Mouse (Mus musculus) limb, embryonic 15.5 days (tissue): Measurements from ENCODE around the gene 6030452D12Rik. TPM values are rescaled to one million over a fixed set of nuclear protein-coding genes. Genes with fewer than 3 reads are reported as not detected.

Experiments used
- ATAC-seq: fragments of 200-750 bp; cut with Nextera tagmentation; 2 replicates; pipeline ENCODE4 v1.8.0; 2017; ENCODE audit warnings: low read depth, moderate TSS enrichment; ENCODE audit not compliant: insufficient number of reproducible peaks, low FRiP score, low TSS enrichment
- H3K27ac ChIP-seq: fragments of 300-500 bp; sonication (generic); 2 replicates; pipeline ENCODE4 v1.5.1; 2015; ENCODE audit warnings: moderate library complexity, mild to moderate bottlenecking, inconsistent platforms
- H3K27me3 ChIP-seq: fragments of 300-500 bp; sonication (generic); 2 replicates; pipeline ENCODE4 v1.6.1; 2015; ENCODE audit warnings: inconsistent platforms
- H3K36me3 ChIP-seq: fragments of 300-500 bp; sonication (generic); 2 replicates; pipeline ENCODE4 v1.6.1; 2015; ENCODE audit warnings: inconsistent platforms
- H3K4me1 ChIP-seq: fragments of 300-500 bp; sonication (generic); 2 replicates; pipeline ENCODE4 v1.6.1; 2015; ENCODE audit warnings: inconsistent platforms
- H3K4me2 ChIP-seq: fragments of 300-500 bp; sonication (generic); 2 replicates; pipeline ENCODE4 v1.6.1; 2015; ENCODE audit warnings: mild to moderate bottlenecking, inconsistent platforms
- H3K4me3 ChIP-seq: fragments of 300-500 bp; sonication (generic); 2 replicates; pipeline ENCODE4 v1.5.1; 2015; ENCODE audit warnings: mild to moderate bottlenecking, inconsistent platforms
- H3K9ac ChIP-seq: fragments of 300-500 bp; sonication (generic); 2 replicates; pipeline ENCODE4 v1.6.1; 2015; ENCODE audit warnings: inconsistent platforms
- H3K9me3 ChIP-seq: fragments of 300-500 bp; sonication (generic); 2 replicates; pipeline ENCODE4 v1.6.1; 2016; ENCODE audit warnings: inconsistent platforms
- WGBS: fragments of 180-500 bp; shearing (Covaris S2); methylation state at CpG from one replicate; pipeline ENCODE4 v1.1.7; 2015; 5-methylcytosine and 5-hydroxymethylcytosine counted together
- polyA plus RNA-seq: library from polyadenylated mRNA; unstranded; fragments of >200 nt; fragmentation: Nextera tagmentation; extraction: Ambion mirVana; gene quantifications from 2 replicates; pipeline ENCODE4 v1.2.1, GENCODE M21; 2015

6030452D12Rik gene
- polyA plus RNA-seq, 1 experiment from 2014 or later: not detected

GRCm38 (mm10) chr8:106520578-106520977 lies 20.3 kb downstream of the 6030452D12Rik start:
- Histone ChIP-seq H3K9ac (no peak overlapping the region), H3K36me3 (no peaks in the 10 kb centered on the region), H3K9me3 (no peaks in the 10 kb centered on the region), H3K4me3 (no peak overlapping the region), H3K4me1 (peaks cover 50% of the 10 kb centered on the region), H3K27me3 (no peaks in the 10 kb centered on the region), H3K27ac (no peak overlapping the region; the same call in 1 of the 2 replicates), H3K4me2 (no peak overlapping the region)
- WGBS: 64% methylated on average over 7 of the region's 7 CpGs
- peak; percentile 37; the same call in 1 of the 2 replicates for ATAC-seq

DNA sequence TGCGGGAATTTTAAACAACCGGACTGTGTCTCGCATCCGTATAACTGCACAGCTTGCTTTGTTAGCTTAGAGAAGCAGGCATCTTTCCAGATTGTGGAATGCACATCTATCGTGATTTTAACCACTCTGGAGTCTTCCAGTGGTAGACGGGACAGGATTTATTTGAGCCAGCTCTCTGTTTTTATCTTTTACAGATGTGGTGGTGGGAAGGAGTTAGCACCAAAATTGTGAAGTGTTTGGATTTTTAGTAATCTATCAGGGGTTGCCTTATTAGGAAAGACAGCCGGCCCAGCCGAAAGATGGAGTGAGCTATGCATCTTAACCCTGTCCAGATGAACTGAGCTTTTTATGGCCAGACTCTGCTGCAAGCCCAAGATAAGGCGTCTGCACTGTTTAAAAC lies 21.5 kb downstream of the 6030452D12Rik start:
- Histone ChIP-seq H3K27me3 (no peaks in the 10 kb centered on the region), H3K9ac (no peak overlapping the region), H3K9me3 (no peaks in the 10 kb centered on the region), H3K4me1 (peaks cover 44% of the 10 kb centered on the region), H3K4me3 (no peak overlapping the region), H3K4me2 (peak overlapping the region; percentile 13; the same call in 1 of the 2 replicates), H3K27ac (peak overlapping the region; percentile 62), H3K36me3 (no peaks in the 10 kb centered on the region)
- 19% methylated on average over 9 of the region's 9 CpGs for WGBS
- ATAC-seq: no peak

DNA sequence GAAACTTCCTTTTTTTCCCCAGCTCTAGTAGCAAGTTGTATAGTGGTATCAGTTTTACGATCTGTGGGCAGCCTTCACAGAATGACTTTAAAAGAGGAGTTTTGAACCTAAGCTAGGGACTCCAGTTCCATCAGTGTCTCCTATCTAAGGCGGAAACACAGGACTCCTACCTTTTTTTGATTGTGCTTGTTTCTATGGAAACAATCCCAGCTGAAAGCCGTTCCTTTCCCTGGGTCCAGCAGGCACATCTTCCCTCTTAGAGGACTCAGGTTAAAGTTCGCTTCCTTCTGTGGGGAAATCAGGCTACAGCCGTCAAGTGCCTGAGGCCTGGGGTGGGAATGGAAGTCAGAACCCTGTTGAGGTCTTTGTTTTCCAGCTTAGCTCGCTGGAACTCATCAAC lies 26.4 kb downstream of the 6030452D12Rik start:
- 44% methylated on average over 6 of the region's 6 CpGs for WGBS
- ATAC-seq: no peak
- Histone ChIP-seq H3K36me3 (peaks cover 3% of the 10 kb centered on the region; the same call in 1 of the 2 replicates), H3K27me3 (no peaks in the 10 kb centered on the region), H3K4me2 (no peak overlapping the region), H3K4me1 (peaks cover 20% of the 10 kb centered on the region), H3K9me3 (no peaks in the 10 kb centered on the region), H3K27ac (no peak overlapping the region; the same call in 1 of the 2 replicates), H3K9ac (no peak overlapping the region), H3K4me3 (no peak overlapping the region)

DNA sequence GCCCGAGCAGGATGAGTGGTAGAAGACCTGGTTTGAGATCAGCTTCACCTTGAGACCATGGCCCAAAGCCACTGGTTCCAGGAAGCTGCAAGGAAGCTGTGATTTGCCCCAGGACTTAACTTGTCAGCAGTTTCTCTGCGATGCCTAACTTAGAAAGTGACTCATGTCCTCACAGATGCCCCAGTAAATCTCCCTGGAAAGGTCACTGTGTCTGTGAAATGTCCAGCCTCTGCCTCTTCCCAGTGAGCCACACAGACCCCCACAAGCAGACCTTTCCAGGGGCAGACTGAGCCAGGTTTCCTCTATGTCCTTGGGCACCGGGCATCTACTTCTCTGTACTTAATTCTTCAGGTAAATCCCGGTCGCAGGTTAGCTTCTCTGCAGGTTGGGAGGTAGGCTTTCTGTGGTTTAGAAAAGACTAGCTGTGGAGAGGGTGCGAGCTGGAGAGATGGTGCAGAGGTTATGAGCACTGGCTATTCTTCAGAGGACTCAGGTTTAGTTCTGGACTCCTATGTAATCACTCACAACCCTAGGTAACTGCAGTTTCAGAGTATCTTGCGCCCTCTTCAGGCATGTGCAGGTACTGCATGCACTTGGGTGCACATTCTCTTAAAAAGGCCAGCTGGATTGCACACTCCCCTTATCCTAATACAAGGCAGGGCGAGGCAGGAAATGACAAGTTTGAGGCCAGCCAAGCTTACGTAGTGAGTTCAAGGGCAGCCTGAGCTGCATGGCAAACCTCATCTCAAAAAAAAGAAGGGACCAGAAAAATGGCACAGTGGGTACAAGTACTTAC lies 27.1 kb downstream of the 6030452D12Rik start:
- WGBS: 85% methylated on average over 9 of the region's 9 CpGs
- Histone ChIP-seq H3K36me3 (peaks cover 3% of the 10 kb centered on the region; the same call in 1 of the 2 replicates), H3K9ac (no peak overlapping the region), H3K27ac (peak overlapping the region; percentile 33; the same call in 1 of the 2 replicates), H3K4me2 (no peak overlapping the region), H3K27me3 (no peaks in the 10 kb centered on the region), H3K9me3 (no peaks in the 10 kb centered on the region), H3K4me3 (no peak overlapping the region), H3K4me1 (peaks cover 15% of the 10 kb centered on the region)
- ATAC-seq: no peak

DNA sequence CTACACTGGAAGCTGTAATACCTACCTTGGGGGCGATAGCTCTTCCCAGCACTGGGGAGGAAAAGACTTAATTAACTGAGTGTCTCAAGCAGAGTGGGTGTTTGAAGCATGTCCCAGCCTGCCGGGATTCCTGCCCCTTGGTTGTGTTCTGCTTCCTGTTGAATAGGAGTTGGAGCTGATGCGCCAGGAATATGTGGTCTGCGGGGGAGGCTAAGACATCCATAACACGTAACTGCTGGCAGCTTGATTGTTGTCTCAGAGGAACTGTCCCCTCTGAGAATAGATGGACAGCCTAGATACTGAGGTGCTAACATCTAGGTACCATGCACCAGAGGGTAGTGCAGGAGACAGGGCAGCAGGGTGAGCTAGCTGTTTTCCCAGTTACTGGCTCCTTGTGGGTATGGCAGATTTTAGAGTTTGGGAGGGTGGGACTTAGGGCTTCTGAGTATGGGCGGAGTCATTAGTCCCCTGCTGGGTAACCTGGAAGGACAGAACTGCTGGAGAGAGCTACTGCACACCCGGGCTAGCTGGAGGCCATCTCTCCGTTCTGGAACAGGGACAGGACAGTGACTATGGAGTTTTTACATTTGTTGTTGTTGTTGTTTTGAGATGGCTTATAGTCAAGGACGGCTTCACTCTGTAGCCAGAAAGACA lies 28.4 kb downstream of the 6030452D12Rik start:
- no peak for ATAC-seq
- 71% methylated on average over 9 of the region's 9 CpGs for WGBS
- Histone ChIP-seq H3K4me2 (no peak overlapping the region), H3K4me1 (peaks cover 22% of the 10 kb centered on the region), H3K27ac (peak overlapping the region; percentile 47; the same call in 1 of the 2 replicates), H3K9me3 (no peaks in the 10 kb centered on the region), H3K4me3 (no peak overlapping the region), H3K27me3 (no peaks in the 10 kb centered on the region), H3K36me3 (peaks cover 6% of the 10 kb centered on the region; the same call in 1 of the 2 replicates), H3K9ac (no peak overlapping the region)

GRCm38 (mm10) chr8:106529885-106530482 lies 29.7 kb downstream of the 6030452D12Rik start:
- no peaks in the 10 kb centered on the region for H3K9me3 ChIP-seq
- ATAC-seq: no peak
- no peak overlapping the region for H3K4me3 ChIP-seq
- no peaks in the 10 kb centered on the region for H3K27me3 ChIP-seq
- H3K4me1 ChIP-seq: peaks cover 32% of the 10 kb centered on the region
- 88% methylated on average over 10 of the region's 10 CpGs for WGBS
- H3K27ac ChIP-seq: no peak overlapping the region
- no peak overlapping the region for H3K9ac ChIP-seq
- no peak overlapping the region for H3K4me2 ChIP-seq
- peaks cover 6% of the 10 kb centered on the region; the same call in 1 of the 2 replicates for H3K36me3 ChIP-seq

DNA sequence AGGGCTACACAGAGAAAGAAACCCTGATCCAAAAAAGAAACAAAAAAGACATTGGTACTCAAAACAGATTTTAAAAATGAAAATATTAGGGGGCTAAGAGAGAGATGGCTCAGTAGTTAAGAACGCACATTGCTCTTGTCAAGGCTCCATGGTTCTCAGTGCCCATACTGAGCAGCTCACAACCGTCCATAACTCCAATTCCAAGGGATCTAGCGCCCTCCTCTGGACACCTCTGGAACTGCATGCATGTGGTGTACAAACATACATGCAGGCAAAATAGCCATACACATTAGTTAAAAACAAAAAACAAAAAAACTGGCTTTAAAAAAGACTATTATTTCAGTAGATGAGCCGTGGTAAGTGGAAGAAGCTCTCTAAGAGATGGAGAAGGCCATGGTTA lies 30.2 kb downstream of the 6030452D12Rik start:
- no peak overlapping the region for H3K4me3 ChIP-seq
- H3K27me3 ChIP-seq: no peaks in the 10 kb centered on the region
- no peak for ATAC-seq
- H3K4me2 ChIP-seq: no peak overlapping the region
- peaks cover 6% of the 10 kb centered on the region; the same call in 1 of the 2 replicates for H3K36me3 ChIP-seq
- no peak overlapping the region for H3K9ac ChIP-seq
- peaks cover 30% of the 10 kb centered on the region for H3K4me1 ChIP-seq
- H3K27ac ChIP-seq: no peak overlapping the region
- H3K9me3 ChIP-seq: no peaks in the 10 kb centered on the region
- WGBS: 78% methylated on average over 4 of the region's 4 CpGs

- ATAC-seq: no peak
- H3K27ac ChIP-seq: no peak overlapping the region
- 55% methylated on average over 7 of the region's 7 CpGs for WGBS
- H3K4me1 ChIP-seq: peaks cover 22% of the 10 kb centered on the region
- H3K9me3 ChIP-seq: no peaks in the 10 kb centered on the region
- no peak overlapping the region for H3K4me3 ChIP-seq
- H3K27me3 ChIP-seq: no peaks in the 10 kb centered on the region
- peaks cover 13% of the 10 kb centered on the region; the same call in 1 of the 2 replicates for H3K36me3 ChIP-seq
- H3K4me2 ChIP-seq: no peak overlapping the region
- H3K9ac ChIP-seq: no peak overlapping the region
Measured at GRCm38 (mm10) chr8:106533709-106534108, 33.4 kb downstream of the 6030452D12Rik start.

- ATAC-seq: no peak
Measured at GRCm38 (mm10) chr8:106534449-106534848, 34.1 kb downstream of the 6030452D12Rik start.

DNA sequence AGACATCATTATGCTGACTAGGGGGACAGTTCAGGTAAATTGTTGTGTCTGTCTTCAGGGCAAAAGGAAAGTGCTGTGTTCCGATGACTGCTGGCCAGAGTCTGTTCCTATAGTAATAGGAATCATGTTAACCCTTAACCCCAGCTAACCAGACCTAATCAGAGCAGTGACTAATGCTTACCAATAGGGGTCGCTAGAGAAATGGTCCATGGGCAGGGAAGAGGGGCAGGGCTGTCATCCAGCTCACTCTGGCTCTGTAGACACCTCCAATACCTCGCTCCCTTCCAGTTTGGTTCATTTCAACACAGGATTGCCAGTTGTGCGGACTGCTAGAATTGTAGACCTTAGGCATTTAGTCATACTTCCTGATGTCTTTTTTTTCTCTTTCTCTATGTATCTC lies 35.1 kb downstream of the 6030452D12Rik start:
- no peak for ATAC-seq
- Histone ChIP-seq H3K9ac (no peak overlapping the region), H3K27ac (no peak overlapping the region), H3K4me3 (no peak overlapping the region), H3K27me3 (no peaks in the 10 kb centered on the region), H3K9me3 (no peaks in the 10 kb centered on the region), H3K36me3 (peaks cover 15% of the 10 kb centered on the region), H3K4me1 (peaks cover 22% of the 10 kb centered on the region), H3K4me2 (no peak overlapping the region)
- 74% methylated on average over 4 of the region's 4 CpGs for WGBS

More at GRCm38 (mm10) chr8:106534449-106534848, 34.1 kb downstream of the 6030452D12Rik start:
- no peak overlapping the region for H3K9ac ChIP-seq
- no peak overlapping the region for H3K27ac ChIP-seq
- no peak overlapping the region for H3K4me3 ChIP-seq
- no peaks in the 10 kb centered on the region for H3K9me3 ChIP-seq
- no peak overlapping the region for H3K4me2 ChIP-seq
- 34% methylated on average over 6 of the region's 6 CpGs for WGBS
- H3K27me3 ChIP-seq: no peaks in the 10 kb centered on the region
- peaks cover 13% of the 10 kb centered on the region for H3K36me3 ChIP-seq
- H3K4me1 ChIP-seq: peaks cover 22% of the 10 kb centered on the region

- Histone ChIP-seq H3K4me2 (no peak overlapping the region), H3K4me1 (peaks cover 10% of the 10 kb centered on the region), H3K9me3 (no peaks in the 10 kb centered on the region), H3K9ac (no peak overlapping the region), H3K27ac (no peak overlapping the region), H3K36me3 (peaks cover 36% of the 10 kb centered on the region), H3K27me3 (no peaks in the 10 kb centered on the region), H3K4me3 (no peak overlapping the region)
- 27% methylated on average over 5 of the region's 5 CpGs for WGBS
- no peak for ATAC-seq
Measured at GRCm38 (mm10) chr8:106539193-106539592, 38.9 kb downstream of the 6030452D12Rik start.
